Mouse (Mus musculus): ENCODE data around the gene C2cd4a. TPM values are rescaled to one million over a fixed set of nuclear protein-coding genes. Genes with fewer than 3 reads are reported as not detected.

Gene C2cd4a
- polyA plus RNA-seq (2016; fragmentation: Nextera tagmentation; extraction: Ambion mirVana), result 0.31 and 0.33 TPM in 2 replicates

DNA sequence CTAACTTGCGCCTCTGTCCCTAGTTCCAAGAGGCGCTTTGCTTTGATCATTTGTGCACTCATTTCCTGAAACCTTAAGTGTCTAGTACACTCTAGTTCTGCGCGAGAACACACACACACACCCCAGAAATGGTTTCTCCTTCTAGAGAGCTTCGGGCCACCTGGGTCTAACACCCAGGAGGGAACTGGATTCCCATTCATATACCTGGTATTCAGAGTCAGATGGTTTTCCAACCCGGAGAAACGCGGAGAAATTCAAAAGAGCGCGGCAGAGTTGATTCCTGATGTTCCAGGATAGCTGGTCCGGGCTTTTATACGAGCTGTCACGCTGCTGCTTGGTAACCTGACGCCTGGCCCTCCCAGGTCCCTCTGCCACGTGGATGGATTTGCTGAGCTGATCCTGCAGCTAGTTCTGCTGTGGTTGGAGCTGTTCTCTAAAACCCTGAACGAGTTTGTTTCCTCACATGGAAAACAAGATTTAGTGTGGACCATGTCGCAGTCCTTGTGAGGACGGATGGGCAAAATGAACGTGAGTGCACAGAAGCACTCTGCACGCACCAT, at the start of gene C2cd4a:
C2cd4a (minus strand) TSS at position 285 of the 560 bp plus-strand sequence.
- Histone ChIP-seq H3K27ac (peak within 1 kb of the TSS; percentile 79), H3K27me3 (ENCODE audit: low read depth, poor library complexity, severe bottlenecking) (peaks cover 52% of the 10 kb centered on the region), H3K9me3 (replicated peaks) (no peaks in the 10 kb centered on the region), H3K4me3 (peak within 1 kb of the TSS; percentile 65), H3K4me1 (peaks cover 24% of the 10 kb centered on the region), H3K36me3 (no peaks in the 10 kb centered on the region)
- 5% methylated on average over 20 of the region's 20 CpGs for WGBS
- DNase-seq (ENCODE audit: low spot score), result peak; percentile 76

DNA sequence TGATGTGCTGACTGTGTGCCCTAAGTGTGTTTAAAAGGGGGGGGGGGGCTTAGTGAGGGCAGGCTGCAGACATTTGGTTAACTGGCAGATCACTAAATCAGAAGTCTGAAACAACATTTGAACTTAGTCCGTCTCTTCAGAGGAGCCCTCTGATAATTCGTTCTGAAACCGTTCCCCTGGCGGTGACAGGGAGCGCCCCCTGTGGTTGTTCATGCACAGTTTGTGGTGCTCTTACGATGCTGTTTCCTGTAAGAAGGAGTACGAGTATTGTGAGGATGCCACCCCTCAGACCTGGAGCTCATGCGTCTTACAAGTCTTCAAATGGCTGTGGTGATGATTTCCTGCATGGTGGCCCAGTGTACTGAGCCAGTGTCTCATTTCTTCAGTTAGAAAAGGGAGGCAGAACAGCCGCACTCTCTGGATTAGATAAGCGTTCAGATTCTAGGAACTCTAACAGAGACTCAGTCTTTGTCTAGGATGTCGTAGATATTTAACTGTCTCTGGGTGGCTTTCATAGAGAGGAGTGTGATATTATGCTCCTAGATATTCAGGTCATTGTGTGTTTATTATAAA, 46.2 kb upstream of the C2cd4a start:
- Histone ChIP-seq H3K27me3 (ENCODE audit: low read depth, poor library complexity, severe bottlenecking) (no peaks in the 10 kb centered on the region), H3K27ac (no peak overlapping the region), H3K9me3 (replicated peaks) (no peaks in the 10 kb centered on the region), H3K36me3 (peaks cover 9% of the 10 kb centered on the region; the same call in 1 of the 2 replicates), H3K4me1 (peaks cover 7% of the 10 kb centered on the region), H3K4me3 (no peak overlapping the region)
- WGBS, result 89% methylated on average over 11 of the region's 11 CpGs
- DNase-seq (ENCODE audit: low spot score), result no peak

DNA sequence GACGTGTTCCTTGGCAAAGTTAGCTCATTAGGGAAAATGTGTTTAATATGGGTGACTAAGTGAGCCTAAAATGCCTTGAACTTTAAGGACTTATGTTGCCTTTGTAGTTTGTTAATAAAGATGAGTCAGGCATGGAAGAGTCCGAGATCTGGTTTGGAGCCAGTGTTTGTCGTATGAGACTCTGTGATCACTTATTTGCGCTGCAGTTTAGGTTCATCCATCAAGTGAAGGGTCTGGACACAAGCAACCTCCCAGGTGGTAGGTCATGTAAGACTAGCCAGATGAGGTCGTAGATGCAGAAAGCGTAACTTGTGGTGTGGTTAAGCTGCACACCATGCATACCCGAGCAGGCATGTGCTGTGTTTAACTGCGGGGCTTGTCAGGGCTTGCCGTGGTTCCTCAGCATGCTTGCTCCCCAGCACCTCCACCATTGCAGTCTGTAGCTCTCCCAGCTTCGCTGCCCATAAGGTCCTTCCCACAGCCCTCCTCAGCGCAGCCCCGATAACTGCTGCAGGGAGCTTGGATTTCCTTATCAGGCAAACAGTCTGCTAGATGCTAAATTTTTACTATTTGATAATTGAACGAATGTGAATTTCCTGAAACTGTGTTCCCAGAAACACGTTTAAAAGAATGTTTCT, 45.1 kb upstream of the C2cd4a start:
- peaks cover 8% of the 10 kb centered on the region; the same call in 1 of the 2 replicates for H3K36me3 ChIP-seq
- peaks cover 7% of the 10 kb centered on the region for H3K4me1 ChIP-seq
- H3K27me3 ChIP-seq (ENCODE audit: low read depth, poor library complexity, severe bottlenecking), result no peaks in the 10 kb centered on the region
- peak; percentile 43 for DNase-seq (ENCODE audit: low spot score)
- H3K27ac ChIP-seq, result 0 out of 2 replicates have a peak overlapping the region, but pooled peaks have one; percentile 37
- 57% methylated on average over 14 of the region's 14 CpGs for WGBS
- no peaks in the 10 kb centered on the region for H3K9me3 ChIP-seq (replicated peaks)
- H3K4me3 ChIP-seq, result no peak overlapping the region

DNA sequence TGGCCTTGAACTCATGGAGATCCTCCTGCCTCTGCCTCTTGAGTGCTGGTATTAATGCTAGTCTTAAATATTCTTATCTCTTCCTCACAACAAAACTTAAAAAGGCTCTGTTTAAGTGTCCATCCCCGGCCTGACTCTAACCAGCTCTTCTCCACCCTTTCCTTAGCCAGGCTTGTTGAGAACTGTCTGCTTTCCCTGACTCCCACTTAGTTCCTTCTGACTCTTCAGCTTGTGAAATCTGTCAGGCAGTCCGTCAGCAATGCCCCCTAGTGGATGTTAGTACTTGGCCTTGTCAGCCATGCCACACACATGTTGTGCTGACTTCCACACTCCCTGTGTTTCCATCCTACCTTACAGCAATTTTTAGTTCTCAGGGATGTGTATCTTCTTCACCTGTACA, 43.2 kb upstream of the C2cd4a start:
- H3K36me3 ChIP-seq, result 0 out of 2 replicates have a peak, but pooled peaks cover 2% of the 10 kb centered on the region
- H3K4me3 ChIP-seq, result no peak overlapping the region
- H3K9me3 ChIP-seq (replicated peaks), result no peaks in the 10 kb centered on the region
- WGBS, result 58% methylated on average over 2 of the region's 2 CpGs
- DNase-seq (ENCODE audit: low spot score), result no peak
- no peak overlapping the region for H3K27ac ChIP-seq
- H3K4me1 ChIP-seq, result peaks cover 7% of the 10 kb centered on the region
- no peaks in the 10 kb centered on the region for H3K27me3 ChIP-seq (ENCODE audit: low read depth, poor library complexity, severe bottlenecking)

DNA sequence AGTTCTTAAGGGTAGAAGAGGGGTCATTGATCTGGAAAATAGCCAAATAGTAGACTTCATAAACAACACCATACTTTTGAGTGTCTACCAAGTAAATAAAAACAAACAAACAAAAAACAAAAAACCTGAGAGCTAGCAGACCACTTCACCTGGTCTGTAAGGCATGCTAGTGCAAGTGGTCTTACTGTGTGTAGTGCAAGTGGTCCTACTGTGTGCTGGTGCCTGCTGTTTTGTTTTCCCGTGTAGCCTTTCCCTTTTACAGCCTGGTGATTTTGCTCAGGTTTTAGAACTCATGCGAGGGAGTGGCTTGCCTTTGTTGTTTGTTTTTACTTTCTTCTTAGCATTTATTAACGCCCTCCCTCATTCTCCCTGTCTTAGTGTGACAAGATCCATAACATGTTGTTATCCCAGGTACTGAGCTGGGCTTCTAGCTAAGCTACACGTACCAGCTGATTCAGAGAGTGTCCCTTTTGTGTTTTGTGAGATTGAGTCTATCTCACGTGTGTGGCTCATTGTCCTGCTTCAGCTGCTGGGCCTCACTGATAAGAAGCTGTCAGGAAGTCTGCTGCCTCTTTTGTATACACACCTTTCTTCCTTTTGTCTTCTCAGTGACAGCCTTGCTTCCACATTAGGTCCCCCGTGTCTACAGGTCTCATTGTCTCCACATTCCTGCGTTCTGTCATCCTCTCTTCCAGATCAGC, 42.5 kb upstream of the C2cd4a start:
- H3K9me3 ChIP-seq (replicated peaks), result no peaks in the 10 kb centered on the region
- peaks cover 7% of the 10 kb centered on the region for H3K4me1 ChIP-seq
- no peak for DNase-seq (ENCODE audit: low spot score)
- H3K27ac ChIP-seq, result no peak overlapping the region
- 0 out of 2 replicates have a peak, but pooled peaks cover 2% of the 10 kb centered on the region for H3K36me3 ChIP-seq
- no peaks in the 10 kb centered on the region for H3K27me3 ChIP-seq (ENCODE audit: low read depth, poor library complexity, severe bottlenecking)
- H3K4me3 ChIP-seq, result no peak overlapping the region
- WGBS, result 79% methylated on average over 7 of the region's 7 CpGs

DNA sequence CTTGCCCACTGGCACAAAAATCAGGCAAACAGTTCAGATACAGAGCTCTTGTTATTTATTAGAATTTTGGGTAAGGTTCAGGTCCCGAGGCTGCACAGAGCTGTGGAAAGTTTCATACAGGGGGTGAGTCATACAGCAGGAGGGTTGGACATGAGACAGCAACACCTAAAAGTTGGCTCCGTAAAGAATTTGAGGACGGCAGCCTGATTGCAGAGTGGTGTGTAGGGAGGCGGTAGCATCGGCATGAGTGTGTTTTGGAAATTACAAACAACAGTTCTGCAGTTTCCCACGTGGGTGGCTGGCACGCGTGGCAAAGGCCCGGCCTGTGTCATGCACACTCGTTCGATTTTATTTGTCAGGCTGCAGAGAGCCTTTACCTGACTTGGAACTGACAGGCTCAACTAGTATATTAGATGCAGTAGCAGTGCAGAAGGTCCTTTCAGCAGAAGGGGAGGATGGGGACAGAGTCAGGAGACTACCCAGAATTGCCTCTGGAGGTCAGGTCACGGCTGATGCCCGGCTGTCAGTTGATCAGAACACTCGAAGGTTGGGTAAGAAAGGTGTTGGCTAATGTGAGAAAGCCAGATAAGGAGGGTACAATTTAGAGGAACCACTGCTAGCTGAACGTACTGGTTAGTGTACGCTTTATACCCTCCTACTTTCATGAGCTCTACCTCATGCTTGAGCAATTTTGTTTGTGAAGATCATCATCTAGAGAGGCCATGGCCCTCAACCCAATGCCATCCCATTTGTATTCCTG, 37.7 kb upstream of the C2cd4a start:
- DNase-seq (ENCODE audit: low spot score), result no peak
- no peaks in the 10 kb centered on the region for H3K36me3 ChIP-seq
- no peaks in the 10 kb centered on the region for H3K27me3 ChIP-seq (ENCODE audit: low read depth, poor library complexity, severe bottlenecking)
- H3K27ac ChIP-seq, result no peak overlapping the region
- peaks cover 11% of the 10 kb centered on the region for H3K4me1 ChIP-seq
- WGBS, result 88% methylated on average over 16 of the region's 16 CpGs
- H3K4me3 ChIP-seq, result no peak overlapping the region
- no peaks in the 10 kb centered on the region for H3K9me3 ChIP-seq (replicated peaks)

DNA sequence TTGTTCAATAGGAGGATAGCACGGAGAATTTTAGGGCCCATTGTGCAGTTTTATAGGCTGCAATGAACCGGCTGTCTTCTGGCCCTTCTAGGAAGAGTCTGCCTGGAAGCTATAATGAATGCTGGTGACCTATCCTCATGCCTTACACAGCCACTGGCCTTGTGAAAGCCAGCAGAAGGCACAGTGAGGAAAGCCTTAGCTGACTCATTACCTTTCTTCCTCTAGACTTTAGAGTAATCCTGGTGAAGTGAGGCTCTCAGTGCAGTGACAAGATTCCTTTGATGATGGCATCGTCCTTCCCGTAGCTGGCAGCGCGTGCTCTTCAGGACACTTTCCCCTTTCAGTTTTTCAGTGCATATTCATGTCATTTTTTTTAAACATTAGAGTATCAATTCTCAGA, 35.3 kb upstream of the C2cd4a start:
- no peaks in the 10 kb centered on the region for H3K9me3 ChIP-seq (replicated peaks)
- H3K36me3 ChIP-seq, result no peaks in the 10 kb centered on the region
- H3K27ac ChIP-seq, result no peak overlapping the region
- DNase-seq (ENCODE audit: low spot score), result no peak
- WGBS, result 80% methylated on average over 6 of the region's 6 CpGs
- H3K27me3 ChIP-seq (ENCODE audit: low read depth, poor library complexity, severe bottlenecking), result no peaks in the 10 kb centered on the region
- peaks cover 22% of the 10 kb centered on the region for H3K4me1 ChIP-seq
- H3K4me3 ChIP-seq, result no peak overlapping the region

DNA sequence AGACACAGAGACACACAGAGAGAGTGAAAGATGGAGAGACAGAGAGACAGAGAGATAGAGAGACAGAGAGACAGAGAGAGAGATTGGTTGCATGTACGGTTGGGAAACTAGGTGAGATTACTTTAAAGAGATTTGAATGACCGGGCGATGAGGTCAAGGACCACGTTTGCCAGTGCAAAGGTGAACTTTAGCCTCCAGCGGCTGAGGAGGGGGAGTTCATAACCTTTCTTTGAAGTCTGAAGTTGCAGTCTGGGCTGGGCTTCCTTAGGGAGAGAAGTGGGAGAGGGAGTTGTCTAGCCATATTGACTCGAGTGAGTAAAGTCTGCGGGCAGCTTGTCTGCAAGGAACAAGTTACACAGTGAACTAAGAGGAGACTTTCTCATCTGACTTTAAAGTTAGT, 33.3 kb upstream of the C2cd4a start:
- Histone ChIP-seq H3K4me3 (no peak overlapping the region), H3K36me3 (no peaks in the 10 kb centered on the region), H3K9me3 (replicated peaks) (no peaks in the 10 kb centered on the region), H3K27me3 (ENCODE audit: low read depth, poor library complexity, severe bottlenecking) (no peaks in the 10 kb centered on the region), H3K4me1 (peaks cover 22% of the 10 kb centered on the region), H3K27ac (no peak overlapping the region)
- WGBS, result 23% methylated on average over 7 of the region's 7 CpGs
- DNase-seq (ENCODE audit: low spot score), result no peak

DNA sequence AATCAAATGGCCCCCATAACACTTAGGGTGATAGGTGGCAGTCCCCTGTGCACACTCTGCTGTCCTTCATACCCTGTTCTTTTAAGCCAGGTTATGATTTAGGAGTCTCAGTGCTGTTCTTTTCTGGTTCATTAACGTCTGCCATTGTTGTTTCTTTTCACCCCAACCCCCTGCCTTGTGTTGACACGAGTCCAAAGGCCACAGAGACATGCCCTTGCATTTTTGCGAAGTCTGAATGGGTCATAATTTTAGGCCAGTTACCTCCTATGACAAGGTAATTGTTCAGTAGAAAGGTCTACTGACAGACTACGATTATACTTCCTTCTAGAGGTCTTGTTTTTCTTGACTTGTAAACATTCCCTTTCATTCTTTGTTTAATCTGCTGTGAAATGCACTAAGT, 31.9 kb upstream of the C2cd4a start:
- Histone ChIP-seq H3K36me3 (no peaks in the 10 kb centered on the region), H3K4me3 (no peak overlapping the region), H3K9me3 (replicated peaks) (no peaks in the 10 kb centered on the region), H3K27me3 (ENCODE audit: low read depth, poor library complexity, severe bottlenecking) (no peaks in the 10 kb centered on the region), H3K27ac (no peak overlapping the region), H3K4me1 (peaks cover 22% of the 10 kb centered on the region)
- no peak for DNase-seq (ENCODE audit: low spot score)
- 48% methylated on average over 4 of the region's 4 CpGs for WGBS

DNA sequence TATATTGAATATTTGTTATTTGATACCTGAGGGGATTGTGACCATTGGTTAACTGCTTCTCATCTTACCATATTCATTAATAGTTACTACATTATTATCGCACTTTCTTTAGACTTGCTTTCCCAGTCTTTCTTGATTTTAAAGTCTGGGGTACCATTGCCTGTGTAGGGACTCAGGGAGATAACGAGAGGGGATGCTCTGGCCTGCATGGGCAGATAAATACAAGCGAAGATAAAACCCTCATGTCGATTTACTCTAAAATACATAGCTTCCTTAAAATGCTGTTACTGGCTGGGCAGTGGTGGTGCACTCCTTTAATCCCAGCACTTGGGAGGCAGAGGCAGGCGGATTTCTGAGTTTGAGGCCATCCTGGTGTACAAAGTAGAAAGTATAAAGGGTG, 31.2 kb upstream of the C2cd4a start:
- no peak for DNase-seq (ENCODE audit: low spot score)
- Histone ChIP-seq H3K27me3 (ENCODE audit: low read depth, poor library complexity, severe bottlenecking) (no peaks in the 10 kb centered on the region), H3K9me3 (replicated peaks) (no peaks in the 10 kb centered on the region), H3K36me3 (peaks cover under 1% of the 10 kb centered on the region; the same call in 1 of the 2 replicates), H3K27ac (no peak overlapping the region), H3K4me1 (peaks cover 22% of the 10 kb centered on the region), H3K4me3 (no peak overlapping the region)
- 91% methylated on average over 5 of the region's 5 CpGs for WGBS

DNA sequence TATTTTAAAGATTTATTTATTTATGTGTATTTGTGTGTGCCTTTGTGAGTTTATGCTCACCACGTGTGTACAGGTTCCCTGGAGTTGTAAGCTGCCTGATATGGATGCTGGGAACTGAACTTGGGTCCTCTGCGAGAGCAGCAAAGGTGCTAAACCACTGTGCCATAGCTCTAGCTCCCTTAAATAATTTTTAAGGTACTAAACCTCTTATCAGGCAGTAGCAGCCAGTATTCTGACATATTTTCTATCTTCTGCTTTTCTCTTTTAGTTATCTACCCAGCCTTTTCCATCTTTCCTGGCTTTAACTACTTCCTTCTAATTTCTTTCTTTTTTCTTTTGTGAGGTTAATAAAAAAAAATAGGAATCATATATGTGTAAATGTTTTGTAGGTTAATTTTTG, 28.1 kb upstream of the C2cd4a start:
- no peak overlapping the region for H3K4me3 ChIP-seq
- DNase-seq (ENCODE audit: low spot score), result no peak
- H3K9me3 ChIP-seq (replicated peaks), result no peaks in the 10 kb centered on the region
- peaks cover 17% of the 10 kb centered on the region for H3K36me3 ChIP-seq
- peaks cover 15% of the 10 kb centered on the region for H3K4me1 ChIP-seq
- no peaks in the 10 kb centered on the region for H3K27me3 ChIP-seq (ENCODE audit: low read depth, poor library complexity, severe bottlenecking)
- no peak overlapping the region for H3K27ac ChIP-seq
- WGBS, result 81% methylated on average over 2 of the region's 2 CpGs

DNA sequence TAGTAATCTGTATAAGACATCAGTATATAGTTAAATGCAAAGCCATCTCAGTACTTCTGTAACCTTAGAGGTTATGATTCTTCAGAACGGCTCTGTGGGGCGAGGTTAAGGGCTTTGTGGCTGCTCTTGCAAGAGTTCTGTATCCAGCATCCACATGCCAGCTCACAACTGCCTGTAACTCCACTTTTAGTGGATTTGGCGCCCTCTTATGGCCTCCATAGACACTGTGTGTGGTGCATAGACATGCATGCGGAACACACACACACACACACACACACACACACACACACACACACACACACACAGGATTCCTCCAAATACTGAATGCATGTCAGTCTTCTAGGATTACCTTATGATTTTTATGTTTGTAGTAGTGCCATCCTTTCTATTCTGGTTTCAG, 19.0 kb upstream of the C2cd4a start:
- H3K27me3 ChIP-seq (ENCODE audit: low read depth, poor library complexity, severe bottlenecking), result no peaks in the 10 kb centered on the region
- no peak for DNase-seq (ENCODE audit: low spot score)
- H3K9me3 ChIP-seq (replicated peaks), result no peaks in the 10 kb centered on the region
- no peaks in the 10 kb centered on the region for H3K4me1 ChIP-seq
- peaks cover 9% of the 10 kb centered on the region for H3K36me3 ChIP-seq
- no peak overlapping the region for H3K27ac ChIP-seq
- WGBS, result 73% methylated on average over 4 of the region's 4 CpGs
- H3K4me3 ChIP-seq, result no peak overlapping the region
